ENCODE assay signal across 9 mouse cellular contexts in the genomic region with DNA sequence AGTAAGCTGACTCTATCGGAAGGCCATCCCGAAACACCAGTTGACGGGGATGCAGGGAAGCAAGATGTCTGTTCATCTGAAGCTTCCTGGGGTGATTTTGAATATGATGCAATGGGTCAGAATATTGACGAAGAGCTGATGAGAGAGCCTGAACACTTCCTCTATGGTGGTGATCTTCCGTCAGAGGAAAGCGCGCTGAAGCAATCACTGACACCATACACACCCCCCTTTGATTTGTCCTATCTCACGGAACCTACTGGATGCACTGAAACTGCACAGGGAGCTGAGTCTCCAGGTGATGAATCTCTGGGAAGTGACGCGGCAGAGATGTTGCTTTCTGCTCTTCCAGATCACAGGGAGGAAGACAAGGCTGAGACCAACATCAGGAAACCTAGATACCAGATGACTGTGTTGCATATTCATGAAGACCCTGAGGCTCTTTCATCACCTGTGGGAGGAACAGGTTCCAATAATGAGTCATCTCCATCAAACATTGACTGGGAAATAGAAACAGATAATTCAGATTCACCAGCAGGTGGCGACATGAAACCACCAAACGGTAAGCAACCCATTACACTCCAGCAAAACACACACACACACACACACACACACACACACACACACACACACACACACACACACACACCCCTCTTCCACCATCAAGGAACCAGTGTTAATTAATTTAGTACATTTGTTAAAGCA.
DNase-seq lines count a peak whose midpoint lies in the region; ATAC-seq and TF ChIP-seq lines count a peak whose summit lies in the region.
"Had no signal": no experiment of that assay in that cellular context is flagged by ENCODE, and none has a peak within 500 bp of the region (broad histone marks: within the 10 kb centered on the region; RNA-seq: fewer than 3 reads in every experiment).

No protein-coding gene starts in this region.

- H3K27ac ChIP-seq in embryonic facial prominence, embryonic 10.5 days (replicated peaks): no peak overlapping the region
- no peak overlapping the region for H3K27ac ChIP-seq in hindbrain, postnatal 0 days
- H3K27ac ChIP-seq in liver, embryonic 14.5 days: no peak overlapping the region
- H3K27ac ChIP-seq: heart, embryonic 13.5 days; neural tube, embryonic 13.5 days had no signal

- H3K4me3 ChIP-seq in embryonic facial prominence, embryonic 10.5 days: no peak overlapping the region
- no peak overlapping the region for H3K4me3 ChIP-seq in hindbrain, postnatal 0 days (ENCODE audit: low read length)
- H3K4me3 ChIP-seq in liver, embryonic 14.5 days (ENCODE audit: insufficient read depth in 1 of 2, low read depth in 2 of 2, low read length in 2 of 2): no peak overlapping the region
- H3K4me3 ChIP-seq: heart, embryonic 13.5 days; neural tube, embryonic 13.5 days had no signal

- no peak overlapping the region for H3K4me2 ChIP-seq in hindbrain, postnatal 0 days (ENCODE audit: low read depth, low read length)
- no peak overlapping the region for H3K4me2 ChIP-seq in liver, embryonic 14.5 days (ENCODE audit: low read depth)
- H3K4me2 ChIP-seq: heart, embryonic 13.5 days; neural tube, embryonic 13.5 days had no signal

- no peaks in the 10 kb centered on the region for H3K4me1 ChIP-seq in embryonic facial prominence, embryonic 10.5 days
- H3K4me1 ChIP-seq in hindbrain, postnatal 0 days (ENCODE audit: insufficient read depth, low read length): no peaks in the 10 kb centered on the region
- H3K4me1 ChIP-seq in liver, embryonic 14.5 days (replicated peaks; ENCODE audit: control insufficient read depth in 2 of 2, insufficient read depth in 2 of 2, low read length in 1 of 2): no peaks in the 10 kb centered on the region
- H3K4me1 ChIP-seq: heart, embryonic 13.5 days; neural tube, embryonic 13.5 days had no signal

- no peak for TF ChIP-seq EP300 in liver, embryonic 14.5 days (IDR thresholded peaks at IDR 0.05; ENCODE audit: low read depth)

- H3K9me3 ChIP-seq in embryonic facial prominence, embryonic 10.5 days: no peaks in the 10 kb centered on the region
- H3K9me3 ChIP-seq in hindbrain, postnatal 0 days (ENCODE audit: low read length): no peaks in the 10 kb centered on the region
- H3K9me3 ChIP-seq in liver, embryonic 14.5 days (ENCODE audit: control insufficient read depth, low read length): no peaks in the 10 kb centered on the region
- H3K9me3 ChIP-seq: heart, embryonic 13.5 days; neural tube, embryonic 13.5 days had no signal

- peak; percentile 84 for TF ChIP-seq CTCF in hindbrain, postnatal 0 days (IDR thresholded peaks at IDR 0.05; ENCODE audit: low read depth)
- TF ChIP-seq CTCF in liver, embryonic 14.5 days (IDR thresholded peaks at IDR 0.05; ENCODE audit: low read depth): peak; percentile 71

- H3K9ac ChIP-seq in hindbrain, postnatal 0 days (replicated peaks; ENCODE audit: low read length): no peak overlapping the region
- H3K9ac ChIP-seq in liver, embryonic 14.5 days (replicated peaks): no peak overlapping the region
- H3K9ac ChIP-seq: heart, embryonic 13.5 days; neural tube, embryonic 13.5 days had no signal

- no peaks in the 10 kb centered on the region for H3K36me3 ChIP-seq in embryonic facial prominence, embryonic 10.5 days (replicated peaks)
- no peaks in the 10 kb centered on the region for H3K36me3 ChIP-seq in hindbrain, postnatal 0 days (ENCODE audit: insufficient read depth, low read length)
- H3K36me3 ChIP-seq in liver, embryonic 14.5 days (replicated peaks; ENCODE audit: control insufficient read depth, insufficient read depth, low read depth): no peaks in the 10 kb centered on the region
- H3K36me3 ChIP-seq: heart, embryonic 13.5 days; neural tube, embryonic 13.5 days had no signal

- no peaks in the 10 kb centered on the region for H3K27me3 ChIP-seq in embryonic facial prominence, embryonic 10.5 days (replicated peaks; ENCODE audit: low read depth, poor library complexity, severe bottlenecking)
- no peaks in the 10 kb centered on the region for H3K27me3 ChIP-seq in hindbrain, postnatal 0 days (ENCODE audit: insufficient read depth, low read length)
- H3K27me3 ChIP-seq in liver, embryonic 14.5 days (ENCODE audit: control insufficient read depth, insufficient read depth, low read length): no peaks in the 10 kb centered on the region
- H3K27me3 ChIP-seq: heart, embryonic 13.5 days; neural tube, embryonic 13.5 days had no signal

- 67% methylated on average over 12 of the region's 12 CpGs for WGBS in embryonic facial prominence, embryonic 10.5 days
- 63% methylated on average over 12 of the region's 12 CpGs for WGBS in hindbrain, postnatal 0 days
- 52% methylated on average over 12 of the region's 12 CpGs for WGBS in liver, embryonic 14.5 days (ENCODE audit: insufficient replicate concordance)

- peak; percentile 74 for DNase-seq in testis, postnatal 10 days (ENCODE audit: low spot score)
- DNase-seq in testis, postnatal 14 days (ENCODE audit: low spot score): no peak
- peak; percentile 58 for DNase-seq in adrenal gland, postnatal 14 days
- peak; percentile 47 for DNase-seq in embryonic facial prominence, embryonic 10.5 days (ENCODE audit: low spot score)
- peak; percentile 81 for DNase-seq in hindbrain, postnatal 0 days (ENCODE audit: low spot score)
- peak in 2 of 3 experiments; percentile 23 to 35 for DNase-seq in liver, embryonic 14.5 days (ENCODE audit: low read depth in 3 of 3, low spot score in 3 of 3)
- peak; percentile 16 for DNase-seq in retina, adult 2 months (ENCODE audit: low read depth, low spot score)

- peak; percentile 51 for ATAC-seq in hindbrain, postnatal 0 days
- ATAC-seq in liver, embryonic 14.5 days (ENCODE audit: insufficient read depth): no peak
